Mouse (Mus musculus): ENCODE measurements around the gene Rhox4g.
"Not testable (repeated sequence)": the region's sequence is repeated elsewhere in the genome, so short reads cannot be mapped to it uniquely, and the experiment has no call there.

The Rhox4g gene

GRCm38 (mm10) chrX:37651227-37651626, at the start of gene Rhox4g:
Gene Rhox4g (minus strand): TSS chrX:37651327.
- not testable (repeated sequence) for DNase-seq

GRCm38 (mm10) chrX:37692261-37692660, 41.1 kb upstream of the Rhox4g start:
- no peak for DNase-seq

- no peak for DNase-seq
Observed at GRCm38 (mm10) chrX:37683031-37683715, 32.0 kb upstream of the Rhox4g start.

GRCm38 (mm10) chrX:37673177-37673576, 22.1 kb upstream of the Rhox4g start, which contains the start of gene Rhox2h:
Gene Rhox2h (minus strand): TSS chrX:37673277.
- DNase-seq = not testable (repeated sequence)

GRCm38 (mm10) chrX:37668664-37669063, 17.5 kb upstream of the Rhox4g start, which contains the start of gene Rhox3h:
Gene Rhox3h (minus strand): TSS chrX:37668764.
- DNase-seq = not testable (repeated sequence)

- DNase-seq = not testable (repeated sequence)
Observed at GRCm38 (mm10) chrX:37643370-37643769, 7.8 kb downstream of the Rhox4g start, which contains the start of gene Rhox2g. Gene Rhox2g (minus strand): TSS chrX:37643470.

- DNase-seq = not testable (repeated sequence)
Observed at GRCm38 (mm10) chrX:37628512-37628911, 22.6 kb downstream of the Rhox4g start, which contains the start of gene Rhox3g. Gene Rhox3g (minus strand): TSS chrX:37628612.

- DNase-seq = not testable (repeated sequence)
Observed at GRCm38 (mm10) chrX:37607604-37608003, 43.5 kb downstream of the Rhox4g start, which contains the start of gene Rhox4f. Gene Rhox4f (minus strand): TSS chrX:37607704.
